Mouse (Mus musculus) liver, embryonic 12.5 days (tissue): Measurements from ENCODE around the gene Hdac7. TPM values are rescaled to one million over a fixed set of nuclear protein-coding genes. Genes with fewer than 3 reads are reported as not detected.
"Not testable (repeated sequence)": the region's sequence is repeated elsewhere in the genome, so short reads cannot be mapped to it uniquely, and the experiment has no call there.

Source experiments
- ATAC-seq: fragments of 200-750 bp; cut with Nextera tagmentation; 2 replicates; pipeline ENCODE4 v1.8.0; 2017; ENCODE audit warnings: moderate number of reproducible peaks, mild to moderate bottlenecking, moderate library complexity
- H3K27ac ChIP-seq: fragments of 300-500 bp; sonication (generic); 2 replicates; pipeline ENCODE4 v1.5.1; 2016; ENCODE audit warnings: mild to moderate bottlenecking
- H3K27me3 ChIP-seq: fragments of 300-500 bp; sonication (generic); replicated peaks from 2 replicates; pipeline ENCODE4 v1.6.1; 2016; ENCODE audit warnings: mild to moderate bottlenecking, moderate library complexity
- H3K36me3 ChIP-seq: fragments of 300-500 bp; sonication (generic); 2 replicates; pipeline ENCODE4 v1.6.1; 2016; ENCODE audit warnings: mild to moderate bottlenecking, moderate library complexity
- H3K4me1 ChIP-seq: fragments of 300-500 bp; sonication (generic); 2 replicates; pipeline ENCODE4 v1.6.1; 2016
- H3K4me2 ChIP-seq: fragments of 300-500 bp; sonication (generic); 2 replicates; pipeline ENCODE4 v1.6.1; 2016; ENCODE audit warnings: mild to moderate bottlenecking, moderate library complexity
- H3K4me3 ChIP-seq: fragments of 300-500 bp; sonication (generic); 2 replicates; pipeline ENCODE4 v1.5.1; 2016; ENCODE audit warnings: mild to moderate bottlenecking, moderate library complexity
- H3K9ac ChIP-seq: fragments of 300-500 bp; sonication (generic); 2 replicates; pipeline ENCODE4 v1.6.1; 2016; ENCODE audit warnings: mild to moderate bottlenecking, moderate library complexity
- H3K9me3 ChIP-seq: fragments of 300-500 bp; sonication (generic); replicated peaks from 2 replicates; pipeline ENCODE4 v1.6.1; 2016; ENCODE audit warnings: mild to moderate bottlenecking, moderate library complexity
- WGBS: fragments of 180-500 bp; shearing (Covaris S2); methylation state at CpG from one replicate; pipeline ENCODE4 v1.1.7; 2016; ENCODE audit not compliant: insufficient replicate concordance; 5-methylcytosine and 5-hydroxymethylcytosine counted together
- polyA plus RNA-seq: library from polyadenylated mRNA; unstranded; fragments of >200 nt; fragmentation: Nextera tagmentation; extraction: Ambion mirVana; gene quantifications from 2 replicates; pipeline ENCODE4 v1.2.1, GENCODE M21; 2016

The Hdac7 gene
- polyA plus RNA-seq, 1 experiment from 2014 or later: 14.3 TPM

GRCm38 (mm10) chr15:97871055-97872030 lies 27.0 kb upstream of the Hdac7 start:
- Histone ChIP-seq H3K9me3 (peaks cover under 1% of the 10 kb centered on the region; the same call in 1 of the 2 replicates), H3K4me1 (0 out of 2 replicates have a peak, but pooled peaks cover 7% of the 10 kb centered on the region), H3K4me2 (no peak overlapping the region), H3K9ac (no peak overlapping the region), H3K36me3 (no peaks in the 10 kb centered on the region), H3K27me3 (no peaks in the 10 kb centered on the region), H3K4me3 (no peak overlapping the region), H3K27ac (no peak overlapping the region)
- no peak for ATAC-seq
- 55% methylated on average over 19 of the region's 19 CpGs for WGBS

GRCm38 (mm10) chr15:97870116-97870515 lies 25.8 kb upstream of the Hdac7 start:
- 77% methylated on average over 4 of the region's 4 CpGs for whole genome bisulfite sequencing
- H3K4me2 ChIP-seq, H3K9me3 ChIP-seq: not testable (repeated sequence)

GRCm38 (mm10) chr15:97868985-97869384 lies 24.7 kb upstream of the Hdac7 start:
- Histone ChIP-seq H3K4me1 (peaks cover 21% of the 10 kb centered on the region), H3K36me3 (peaks cover 5% of the 10 kb centered on the region; the same call in 1 of the 2 replicates), H3K27ac (no peak overlapping the region), H3K4me3 (no peak overlapping the region), H3K4me2 (no peak overlapping the region), H3K9me3 (peaks cover 5% of the 10 kb centered on the region; the same call in 1 of the 2 replicates), H3K9ac (no peak overlapping the region), H3K27me3 (no peaks in the 10 kb centered on the region)
- WGBS: 48% methylated on average over 6 of the region's 6 CpGs
- ATAC-seq: no peak

More at GRCm38 (mm10) chr15:97870116-97870515, 25.8 kb upstream of the Hdac7 start:
- not testable (repeated sequence) for H3K27me3 ChIP-seq, H3K4me3 ChIP-seq, H3K9ac ChIP-seq, H3K36me3 ChIP-seq, ATAC-seq, H3K27ac ChIP-seq
- peaks cover 10% of the 10 kb centered on the region for H3K4me1 ChIP-seq

- peaks cover 34% of the 10 kb centered on the region for H3K4me1 ChIP-seq
- H3K9ac ChIP-seq: no peak overlapping the region
- no peak overlapping the region for H3K27ac ChIP-seq
- no peaks in the 10 kb centered on the region for H3K27me3 ChIP-seq
- peaks cover 5% of the 10 kb centered on the region; the same call in 1 of the 2 replicates for H3K36me3 ChIP-seq
- peaks cover 5% of the 10 kb centered on the region; the same call in 1 of the 2 replicates for H3K9me3 ChIP-seq
- WGBS: 88% methylated on average over 2 of the region's 2 CpGs
- no peak for ATAC-seq
- H3K4me3 ChIP-seq: no peak overlapping the region
- no peak overlapping the region for H3K4me2 ChIP-seq
These were observed 21.7 kb upstream of the Hdac7 start for GRCm38 (mm10) chr15:97865988-97866387.

GRCm38 (mm10) chr15:97865175-97865574 lies 20.9 kb upstream of the Hdac7 start:
- WGBS: 13% methylated on average over 6 of the region's 6 CpGs
- ATAC-seq: peak; percentile 72
- Histone ChIP-seq H3K4me2 (no peak overlapping the region), H3K9me3 (peaks cover 5% of the 10 kb centered on the region; the same call in 1 of the 2 replicates), H3K36me3 (peaks cover 5% of the 10 kb centered on the region; the same call in 1 of the 2 replicates), H3K4me1 (peaks cover 34% of the 10 kb centered on the region), H3K27me3 (no peaks in the 10 kb centered on the region), H3K27ac (peak overlapping the region; percentile 57), H3K4me3 (no peak overlapping the region), H3K9ac (no peak overlapping the region)

GRCm38 (mm10) chr15:97864361-97865045 lies 20.2 kb upstream of the Hdac7 start:
- WGBS: 61% methylated on average over 8 of the region's 8 CpGs

GRCm38 (mm10) chr15:97863494-97863881 lies 19.2 kb upstream of the Hdac7 start:
- Histone ChIP-seq H3K36me3 (peaks cover 5% of the 10 kb centered on the region; the same call in 1 of the 2 replicates), H3K4me3 (no peak overlapping the region), H3K9ac (no peak overlapping the region), H3K4me2 (no peak overlapping the region), H3K9me3 (peaks cover 5% of the 10 kb centered on the region; the same call in 1 of the 2 replicates), H3K27me3 (no peaks in the 10 kb centered on the region), H3K4me1 (peaks cover 27% of the 10 kb centered on the region), H3K27ac (no peak overlapping the region)
- 78% methylated on average over 18 of the region's 18 CpGs for WGBS
- no peak for ATAC-seq

More at GRCm38 (mm10) chr15:97864361-97865045, 20.2 kb upstream of the Hdac7 start:
- H3K4me2 ChIP-seq: no peak overlapping the region
- H3K27ac ChIP-seq: peak overlapping the region; percentile 57
- H3K4me1 ChIP-seq: peaks cover 31% of the 10 kb centered on the region
- H3K4me3 ChIP-seq: no peak overlapping the region
- 0 out of 2 replicates have a peak, but pooled peaks have one; percentile 26 for ATAC-seq
- peaks cover 5% of the 10 kb centered on the region; the same call in 1 of the 2 replicates for H3K9me3 ChIP-seq
- peaks cover 5% of the 10 kb centered on the region; the same call in 1 of the 2 replicates for H3K36me3 ChIP-seq
- H3K27me3 ChIP-seq: no peaks in the 10 kb centered on the region
- no peak overlapping the region; the same call in 1 of the 2 replicates for H3K9ac ChIP-seq

- Histone ChIP-seq H3K9ac (no peak overlapping the region), H3K27ac (no peak overlapping the region), H3K36me3 (peaks cover 5% of the 10 kb centered on the region; the same call in 1 of the 2 replicates), H3K27me3 (no peaks in the 10 kb centered on the region), H3K4me3 (no peak overlapping the region), H3K9me3 (peaks cover 5% of the 10 kb centered on the region; the same call in 1 of the 2 replicates), H3K4me2 (no peak overlapping the region), H3K4me1 (peaks cover 27% of the 10 kb centered on the region)
- no peak for ATAC-seq
- WGBS: 48% methylated on average over 14 of the region's 14 CpGs
These were observed 18.7 kb upstream of the Hdac7 start for GRCm38 (mm10) chr15:97862881-97863493.

- H3K4me1 ChIP-seq: peaks cover 26% of the 10 kb centered on the region
- H3K27ac ChIP-seq: no peak overlapping the region
- 0 out of 2 replicates have a peak, but pooled peaks cover 4% of the 10 kb centered on the region for H3K27me3 ChIP-seq
- no peak overlapping the region for H3K4me2 ChIP-seq
- H3K9me3 ChIP-seq: no peaks in the 10 kb centered on the region
- no peak overlapping the region for H3K4me3 ChIP-seq
- 82% methylated on average over 3 of the region's 3 CpGs for WGBS
- H3K36me3 ChIP-seq: no peaks in the 10 kb centered on the region
- no peak for ATAC-seq
- no peak overlapping the region for H3K9ac ChIP-seq
These were observed 16.1 kb upstream of the Hdac7 start for GRCm38 (mm10) chr15:97860353-97860752.

GRCm38 (mm10) chr15:97858431-97858830 lies 14.1 kb upstream of the Hdac7 start:
- Histone ChIP-seq H3K9ac (no peak overlapping the region), H3K36me3 (no peaks in the 10 kb centered on the region), H3K4me2 (no peak overlapping the region), H3K4me3 (no peak overlapping the region), H3K4me1 (peaks cover 11% of the 10 kb centered on the region), H3K27ac (no peak overlapping the region), H3K9me3 (no peaks in the 10 kb centered on the region), H3K27me3 (0 out of 2 replicates have a peak, but pooled peaks cover 4% of the 10 kb centered on the region)
- 77% methylated on average over 4 of the region's 4 CpGs for WGBS
- ATAC-seq: no peak

GRCm38 (mm10) chr15:97854551-97854950 lies 10.2 kb upstream of the Hdac7 start:
- peaks cover 31% of the 10 kb centered on the region for H3K4me1 ChIP-seq
- H3K9ac ChIP-seq: no peak overlapping the region
- no peaks in the 10 kb centered on the region for H3K9me3 ChIP-seq
- H3K36me3 ChIP-seq: no peaks in the 10 kb centered on the region
- H3K4me3 ChIP-seq: no peak overlapping the region
- H3K4me2 ChIP-seq: no peak overlapping the region
- H3K27ac ChIP-seq: no peak overlapping the region
- 51% methylated on average over 6 of the region's 6 CpGs for WGBS
- ATAC-seq: no peak
- 0 out of 2 replicates have a peak, but pooled peaks cover 4% of the 10 kb centered on the region for H3K27me3 ChIP-seq
